Mouse (Mus musculus) forebrain, embryonic 14.5 days (tissue): ENCODE measurements around the gene Clk3. TPM values are rescaled to one million over a fixed set of nuclear protein-coding genes. Genes with fewer than 3 reads are reported as not detected.

Experiments
- ATAC-seq: fragments of 200-750 bp; cut with Nextera tagmentation; 2 replicates; pipeline ENCODE4 v1.8.0; 2017; ENCODE audit warnings: mild to moderate bottlenecking, moderate library complexity
- DNase-seq: peaks from one replicate; pipeline ENCODE4 v3.0.0-alpha.2; 2015; ENCODE audit warnings: low spot score
- H3K27ac ChIP-seq: fragments of 300-500 bp; sonication (generic); 2 replicates; pipeline ENCODE4 v1.5.1; 2014; ENCODE audit warnings: low read depth, mild to moderate bottlenecking, control low read depth, low read length, moderate library complexity
- H3K27me3 ChIP-seq: fragments of 300-500 bp; sonication (generic); replicated peaks from 2 replicates; pipeline ENCODE4 v1.6.1; 2014; ENCODE audit warnings: low read length, control low read depth, mixed read lengths; ENCODE audit not compliant: control insufficient read depth, insufficient read depth
- H3K36me3 ChIP-seq: fragments of 300-500 bp; sonication (generic); 2 replicates; pipeline ENCODE4 v1.6.1; 2014; ENCODE audit warnings: low read length, control low read depth; ENCODE audit not compliant: control insufficient read depth, insufficient read depth
- H3K4me1 ChIP-seq: fragments of 300-500 bp; sonication (generic); 2 replicates; pipeline ENCODE4 v1.6.1; 2014; ENCODE audit warnings: antibody characterized with exemption, low read length, control low read depth; ENCODE audit not compliant: control insufficient read depth, insufficient read depth
- H3K4me2 ChIP-seq: fragments of 300-500 bp; sonication (generic); 2 replicates; pipeline ENCODE4 v1.6.1; 2014; ENCODE audit warnings: mild to moderate bottlenecking, control low read depth, low read length
- H3K4me3 ChIP-seq: fragments of 300-500 bp; sonication (generic); 2 replicates; pipeline ENCODE4 v1.5.1; 2014; ENCODE audit warnings: low read depth, low read length, control low read depth
- H3K9ac ChIP-seq: fragments of 300-500 bp; sonication (generic); 2 replicates; pipeline ENCODE4 v1.6.1; 2014; ENCODE audit warnings: mild to moderate bottlenecking, low read length, control low read depth, moderate library complexity
- H3K9me3 ChIP-seq: fragments of 300-500 bp; sonication (generic); replicated peaks from 2 replicates; pipeline ENCODE4 v1.6.1; 2016; ENCODE audit warnings: low read length, control low read depth, mixed read lengths; ENCODE audit not compliant: control insufficient read depth
- WGBS: fragments of 180-500 bp; shearing (Covaris S2); extraction: QIAGEN DNeasy Blood & Tissue Kit; methylation state at CpG from one replicate; pipeline ENCODE4 v1.1.7; 2014; 5-methylcytosine and 5-hydroxymethylcytosine counted together
- polyA plus RNA-seq: library from polyadenylated mRNA; unstranded; fragments of >200 nt; fragmentation: Nextera tagmentation; extraction: Ambion mirVana; gene quantifications from 2 replicates; pipeline ENCODE4 v1.2.1, GENCODE M21; 2014

Clk3 gene
- polyA plus RNA-seq, 1 experiment from 2014 or later = 94.9 TPM

- ATAC-seq = no peak
Measured at GRCm38 (mm10) chr9:57775026-57775425, 9.4 kb upstream of the Clk3 start.

GRCm38 (mm10) chr9:57774168-57774567 is 8.5 kb upstream of the Clk3 start:
- Histone ChIP-seq H3K9ac (no peak overlapping the region), H3K9me3 (no peaks in the 10 kb centered on the region), H3K4me1 (no peaks in the 10 kb centered on the region), H3K4me3 (no peak overlapping the region), H3K27me3 (no peaks in the 10 kb centered on the region), H3K4me2 (no peak overlapping the region), H3K36me3 (no peaks in the 10 kb centered on the region), H3K27ac (no peak overlapping the region)
- ATAC-seq (no peak), DNase-seq (no peak)
- WGBS = 24% methylated on average over 1 of the region's 1 CpGs

More at GRCm38 (mm10) chr9:57775026-57775425, 9.4 kb upstream of the Clk3 start:
- no peak overlapping the region for H3K27ac ChIP-seq
- WGBS = 69% methylated on average over 5 of the region's 5 CpGs
- no peak overlapping the region for H3K4me2 ChIP-seq
- H3K27me3 ChIP-seq = no peaks in the 10 kb centered on the region
- H3K36me3 ChIP-seq = no peaks in the 10 kb centered on the region
- DNase-seq = no peak
- H3K9ac ChIP-seq = no peak overlapping the region
- no peak overlapping the region for H3K4me3 ChIP-seq
- no peaks in the 10 kb centered on the region for H3K4me1 ChIP-seq
- H3K9me3 ChIP-seq = no peaks in the 10 kb centered on the region

DNA sequence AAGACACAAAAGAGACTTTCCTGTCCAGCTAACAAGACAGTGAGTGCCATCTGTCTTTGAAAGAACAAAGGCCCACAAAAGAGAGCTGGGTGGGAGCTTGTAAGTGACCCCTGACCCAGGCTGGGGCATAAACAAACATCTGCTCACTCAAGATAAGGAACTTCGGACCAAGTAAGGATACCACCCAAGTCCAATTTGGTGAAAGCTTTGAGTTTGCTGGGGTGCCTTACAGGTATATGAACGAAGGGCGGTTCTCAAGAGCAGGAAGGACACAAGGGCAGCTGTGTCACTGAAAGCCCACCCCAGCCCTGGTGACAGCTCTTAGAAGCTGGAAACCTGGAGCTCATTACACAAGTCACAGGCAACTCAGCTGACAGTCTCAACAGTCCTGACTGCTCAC is 8.1 kb upstream of the Clk3 start:
- Histone ChIP-seq H3K4me3 (no peak overlapping the region), H3K27me3 (no peaks in the 10 kb centered on the region), H3K36me3 (no peaks in the 10 kb centered on the region), H3K4me2 (no peak overlapping the region), H3K9ac (no peak overlapping the region), H3K9me3 (no peaks in the 10 kb centered on the region), H3K27ac (no peak overlapping the region), H3K4me1 (no peaks in the 10 kb centered on the region)
- WGBS = 91% methylated on average over 3 of the region's 3 CpGs
- ATAC-seq = no peak
- DNase-seq = no peak

- peaks cover 7% of the 10 kb centered on the region; the same call in 1 of the 2 replicates for H3K4me1 ChIP-seq
- DNase-seq (no peak), ATAC-seq (no peak)
- H3K9me3 ChIP-seq = no peaks in the 10 kb centered on the region
- no peaks in the 10 kb centered on the region for H3K36me3 ChIP-seq
- no peak overlapping the region for H3K4me3 ChIP-seq
- no peak overlapping the region for H3K27ac ChIP-seq
- 85% methylated on average over 2 of the region's 2 CpGs for WGBS
- H3K27me3 ChIP-seq = no peaks in the 10 kb centered on the region
- no peak overlapping the region for H3K9ac ChIP-seq
- H3K4me2 ChIP-seq = no peak overlapping the region
Measured at GRCm38 (mm10) chr9:57770836-57771235, 5.2 kb upstream of the Clk3 start.

DNA sequence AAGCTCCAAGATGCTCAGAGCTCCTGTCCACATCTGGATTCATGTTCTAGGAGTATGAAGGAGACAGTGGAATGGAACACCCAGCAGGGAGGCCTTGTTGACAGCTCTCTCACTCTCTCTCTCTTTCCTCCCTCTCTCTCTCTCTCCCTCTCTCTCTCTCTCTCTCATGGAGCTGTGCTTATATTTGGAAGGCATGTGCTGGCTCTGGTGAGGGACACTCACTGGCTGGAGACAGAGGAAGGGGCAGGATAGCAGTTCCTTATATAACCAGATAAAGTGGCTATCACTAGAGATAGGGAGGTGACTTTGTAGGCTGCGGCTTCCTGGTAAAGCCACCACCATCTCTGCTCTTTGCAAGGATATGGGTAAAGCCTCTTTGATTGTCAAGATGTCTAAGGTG is 4.6 kb upstream of the Clk3 start:
- H3K36me3 ChIP-seq = no peaks in the 10 kb centered on the region
- no peak for DNase-seq
- peaks cover 7% of the 10 kb centered on the region; the same call in 1 of the 2 replicates for H3K4me1 ChIP-seq
- no peak overlapping the region for H3K4me2 ChIP-seq
- no peaks in the 10 kb centered on the region for H3K9me3 ChIP-seq
- ATAC-seq = no peak
- H3K27ac ChIP-seq = no peak overlapping the region
- 90% methylated on average over 1 of the region's 1 CpGs for WGBS
- H3K9ac ChIP-seq = no peak overlapping the region
- no peak overlapping the region for H3K4me3 ChIP-seq
- no peaks in the 10 kb centered on the region for H3K27me3 ChIP-seq

- peaks cover 7% of the 10 kb centered on the region; the same call in 1 of the 2 replicates for H3K4me1 ChIP-seq
- no peaks in the 10 kb centered on the region for H3K9me3 ChIP-seq
- no peak overlapping the region for H3K4me2 ChIP-seq
- H3K27me3 ChIP-seq = no peaks in the 10 kb centered on the region
- no peak for DNase-seq
- 75% methylated on average over 2 of the region's 2 CpGs for WGBS
- H3K9ac ChIP-seq = no peak overlapping the region
- H3K4me3 ChIP-seq = no peak overlapping the region
- H3K27ac ChIP-seq = no peak overlapping the region
- H3K36me3 ChIP-seq = no peaks in the 10 kb centered on the region
- no peak for ATAC-seq
Measured at GRCm38 (mm10) chr9:57769539-57770069, 3.9 kb upstream of the Clk3 start.

- H3K36me3 ChIP-seq = no peaks in the 10 kb centered on the region
- H3K9me3 ChIP-seq = no peaks in the 10 kb centered on the region
- peaks cover 26% of the 10 kb centered on the region for H3K4me1 ChIP-seq
- ATAC-seq (no peak), DNase-seq (no peak)
- WGBS = 95% methylated on average over 4 of the region's 4 CpGs
- H3K9ac ChIP-seq = no peak overlapping the region
- H3K4me2 ChIP-seq = no peak overlapping the region
- H3K27me3 ChIP-seq = no peaks in the 10 kb centered on the region
- no peak overlapping the region for H3K4me3 ChIP-seq
- H3K27ac ChIP-seq = no peak overlapping the region
Measured at GRCm38 (mm10) chr9:57767231-57767630, 1.6 kb upstream of the Clk3 start.

- peak overlapping the region; percentile 98 for H3K9ac ChIP-seq
- H3K9me3 ChIP-seq = no peaks in the 10 kb centered on the region
- no peaks in the 10 kb centered on the region for H3K27me3 ChIP-seq
- H3K36me3 ChIP-seq = peaks cover 3% of the 10 kb centered on the region; the same call in 1 of the 2 replicates
- WGBS = 27% methylated on average over 6 of the region's 6 CpGs
- peak overlapping the region; percentile 94 for H3K4me3 ChIP-seq
- H3K27ac ChIP-seq = 0 out of 2 replicates have a peak overlapping the region, but pooled peaks have one; percentile 99
- H3K4me1 ChIP-seq = peaks cover 29% of the 10 kb centered on the region
- H3K4me2 ChIP-seq = peak overlapping the region; percentile 91
- ATAC-seq = no peak
- no peak for DNase-seq
Measured at GRCm38 (mm10) chr9:57766431-57766830, 771 bp upstream of the Clk3 start.

GRCm38 (mm10) chr9:57764974-57765363 is 691 bp downstream of the Clk3 start:
- H3K9me3 ChIP-seq = no peaks in the 10 kb centered on the region
- under 1% methylated on average over 44 of the region's 45 CpGs for WGBS
- peaks cover 18% of the 10 kb centered on the region for H3K36me3 ChIP-seq
- H3K27ac ChIP-seq = peak overlapping the region; percentile 99
- peak overlapping the region; percentile 98 for H3K9ac ChIP-seq
- peak overlapping the region; percentile 91 for H3K4me2 ChIP-seq
- peaks cover 29% of the 10 kb centered on the region for H3K4me1 ChIP-seq
- ATAC-seq = peak; percentile 93
- H3K4me3 ChIP-seq = peak overlapping the region; percentile 94
- H3K27me3 ChIP-seq = no peaks in the 10 kb centered on the region
- peak; percentile 94 for DNase-seq
